Mouse (Mus musculus) neutrophil, adult 83 days (primary cell): Measurements from ENCODE around the gene Nadsyn1. TPM values are rescaled to one million over a fixed set of nuclear protein-coding genes. Genes with fewer than 3 reads are reported as not detected.

Experiments
- total RNA-seq, 2 experiments: library from RNA; stranded (reverse); gene quantifications; one replicate each; pipeline ENCODE4 v1.2.4; 2023

Nadsyn1 gene
- total RNA-seq, result 1 to 10 TPM; 6.5 to 8.0 TPM

DNA sequence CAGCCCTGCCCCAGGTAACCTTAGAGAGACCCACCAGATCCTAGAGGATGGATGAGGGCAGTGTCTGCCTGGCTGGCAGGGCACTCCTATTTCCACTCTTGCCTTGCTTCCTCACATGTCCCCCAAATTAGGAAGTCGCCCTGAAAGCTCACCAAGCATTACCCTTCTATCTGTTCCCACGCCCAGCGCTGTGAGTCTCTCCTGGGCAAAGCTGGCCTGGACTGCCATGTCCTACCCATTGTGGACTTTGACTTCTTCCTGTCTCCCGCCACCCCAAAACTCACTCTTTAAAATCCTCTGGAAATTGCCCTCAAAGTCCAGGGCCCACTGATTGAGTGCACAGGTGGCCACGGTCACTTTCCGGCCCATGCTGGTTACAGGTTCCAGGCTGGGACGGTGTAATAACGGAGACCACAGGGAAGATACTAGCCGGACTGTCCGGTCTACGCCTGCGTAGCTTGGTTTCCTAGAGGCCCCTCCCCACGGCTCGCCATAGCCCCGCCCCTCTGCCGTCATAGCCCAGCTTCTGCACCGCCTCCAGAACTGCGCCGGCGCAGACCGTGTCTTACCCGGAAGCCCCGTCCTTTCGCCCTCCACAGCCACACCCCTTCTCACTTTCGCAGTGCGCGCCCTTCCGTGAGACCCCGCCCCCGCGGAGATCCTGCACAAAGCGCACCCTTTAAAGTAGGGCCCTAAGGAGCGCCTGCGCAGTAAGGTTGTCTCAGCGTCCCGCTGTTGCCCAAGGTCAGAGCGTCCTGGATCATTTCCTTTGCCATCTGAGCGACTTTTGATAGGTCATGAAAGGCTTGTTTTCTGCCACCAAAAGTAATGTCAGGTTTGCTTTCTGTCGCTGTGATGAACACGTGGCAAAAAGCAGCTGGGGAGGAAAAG, at the start of gene Nadsyn1, which contains the start of gene Dhcr7:
Gene Nadsyn1, minus strand, starts transcription at position 475 of the 891 bp plus-strand sequence.
Gene Dhcr7, plus strand, starts transcription at position 771 of the 891 bp plus-strand sequence.

GRCm38 (mm10) chr7:143866538-143866937, 43.9 kb upstream of the Nadsyn1 start, which contains the start of gene Gm498:
Gene Gm498, plus strand, starts transcription at chr7:143866838.

GRCm38 (mm10) chr7:143783996-143784829, 38.4 kb downstream of the Nadsyn1 start, which contains the start of gene Mrgpre:
Gene Mrgpre, minus strand, starts transcription at chr7:143784500.

GRCm38 (mm10) chr7:143766893-143767292, 55.8 kb downstream of the Nadsyn1 start, which contains the start of gene Mrgprg:
Gene Mrgprg, minus strand, starts transcription at chr7:143766993.

DNA sequence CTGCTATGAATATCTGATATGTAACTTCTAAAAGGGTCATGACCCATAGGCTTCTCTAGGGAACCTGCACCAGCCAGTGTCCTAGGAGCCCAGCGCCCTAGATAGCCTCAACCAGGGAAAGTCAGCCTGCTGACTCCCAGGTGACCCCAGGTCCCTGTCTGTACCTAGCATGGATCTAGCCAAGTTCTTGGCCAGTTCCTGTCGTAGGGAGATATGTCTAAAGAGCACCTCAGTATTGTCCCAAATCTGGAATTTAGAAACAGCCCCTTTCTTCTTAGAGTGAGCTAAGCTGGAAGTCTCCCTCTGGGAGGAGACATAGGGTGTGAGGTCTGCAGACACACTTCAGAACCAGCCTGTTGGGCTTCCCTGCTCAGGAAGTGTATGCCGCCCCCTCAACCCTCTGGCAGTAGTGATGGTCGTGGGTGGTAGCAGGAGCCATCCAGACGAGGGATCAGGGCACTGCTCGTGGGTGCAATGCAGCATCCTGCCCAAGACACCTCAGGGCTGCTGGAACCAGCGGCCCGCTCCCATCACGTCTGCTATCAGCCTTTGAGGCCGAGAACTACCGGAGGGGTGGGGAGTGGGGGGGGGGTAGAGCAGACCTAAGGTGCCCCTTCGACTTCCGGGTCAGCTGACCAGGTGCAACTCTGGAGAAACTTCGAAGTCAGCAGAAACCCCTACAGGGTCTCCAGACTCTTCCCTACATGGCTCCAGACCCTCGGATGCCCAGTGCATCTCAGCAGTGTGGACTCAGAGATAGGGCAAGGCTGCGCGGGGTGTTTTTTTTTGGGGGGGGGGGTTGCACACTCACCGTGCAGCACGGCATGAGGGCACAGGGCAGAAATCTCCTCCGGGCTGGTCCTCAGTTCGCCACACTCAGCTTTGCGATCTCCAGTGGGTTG, 66.3 kb downstream of the Nadsyn1 start, which contains the start of gene Osbpl5:
Gene Osbpl5, minus strand, starts transcription at position 861 of the 902 bp plus-strand sequence.

Other genes starting within 250 kb of the Nadsyn1 start
- gene Cars, start 222.8 kb downstream of the Nadsyn1 start, total RNA-seq, result 10 to 100 TPM; 26.5 to 40.6 TPM
- gene Tnfrsf26, start 194.1 kb downstream of the Nadsyn1 start, total RNA-seq, result 1 to 10 TPM; 7.9 to 8.3 TPM
- gene Tnfrsf22, start 173.2 kb downstream of the Nadsyn1 start, total RNA-seq, result 1 to 10 TPM; 1.7 to 2.3 TPM
- 1 to 10 TPM; 5.2 to 8.1 TPM for gene Tnfrsf23, start 137.0 kb downstream of the Nadsyn1 start, total RNA-seq
- 1 to 10 TPM in 1 of 2 experiments, under 1 TPM in 1; 0.92 to 1.2 TPM for gene Osbpl5, start 65.9 kb downstream of the Nadsyn1 start, total RNA-seq
- not detected for gene Mrgprg, start 55.9 kb downstream of the Nadsyn1 start, total RNA-seq
- under 1 TPM in 1 of 2 experiments, not detected in 1; 0.11 TPM for gene Mrgpre, start 38.3 kb downstream of the Nadsyn1 start, total RNA-seq
- gene Dhcr7, start 296 bp upstream of the Nadsyn1 start, total RNA-seq, result 1 to 10 TPM; 6.3 to 6.9 TPM
- gene Gm498, start 44.0 kb upstream of the Nadsyn1 start, total RNA-seq, result not detected
- under 1 TPM; 0.04 to 0.20 TPM for gene Shank2, start 179.1 kb upstream of the Nadsyn1 start, total RNA-seq